Mouse (Mus musculus) E14TG2a.4 (cell line): ENCODE data around the gene Antxr1.

Experiments
- CTCF ChIP-seq: conservative IDR thresholded peaks from 2 replicates; pipeline ENCODE4 v1.5.1; 2014; ENCODE audit warnings: low read length
- NANOG ChIP-seq: IDR thresholded peaks from 2 replicates; pipeline ENCODE4 v1.6.1; 2014; ENCODE audit warnings: borderline replicate concordance, low read length, mixed read lengths

DNA sequence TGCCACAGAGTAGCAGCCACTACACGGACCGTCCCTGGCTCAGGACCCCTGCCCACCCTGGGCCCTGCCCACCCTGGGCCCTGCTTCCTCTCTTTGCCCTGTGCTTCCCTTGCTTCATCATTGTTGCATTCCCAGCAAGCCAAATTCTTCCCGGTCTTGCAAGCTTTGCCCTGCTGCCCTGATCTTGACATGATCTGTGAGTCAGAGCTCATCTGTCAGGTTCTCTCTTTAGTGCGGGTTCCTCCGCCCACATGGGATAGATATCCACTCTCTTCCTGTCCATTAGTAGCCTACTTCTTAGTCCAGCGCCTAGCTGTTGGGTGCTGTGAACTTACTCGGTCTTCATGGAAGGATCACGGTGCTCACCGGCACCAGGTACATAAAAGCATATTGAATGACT, 167.6 kb downstream of the Antxr1 start:
- TF ChIP-seq CTCF (no peak), NANOG (no peak)
